Mouse (Mus musculus) C2C12 (cell line): ENCODE data around the gene Slc36a1. TPM values are rescaled to one million over a fixed set of nuclear protein-coding genes. Genes with fewer than 3 reads are reported as not detected.

ENCODE experiments used
- H3K27me3 ChIP-seq: one replicate; pipeline ENCODE4 v1.6.1; 2011; ENCODE audit not compliant: control insufficient read depth, insufficient read depth, insufficient read length
- H3K36me3 ChIP-seq: one replicate; pipeline ENCODE4 v1.6.1; 2011; ENCODE audit not compliant: control insufficient read depth, insufficient read depth
- H3K4me3 ChIP-seq: one replicate; pipeline ENCODE4 v1.5.1; 2011; ENCODE audit warnings: mild to moderate bottlenecking, control low read depth; ENCODE audit not compliant: poor library complexity, insufficient read depth, severe bottlenecking
- H3K79me2 ChIP-seq: one replicate; pipeline ENCODE4 v1.6.1; 2011; ENCODE audit not compliant: control insufficient read depth, insufficient read depth
- H3K79me3 ChIP-seq: one replicate; pipeline ENCODE4 v1.6.1; 2011; ENCODE audit warnings: low read depth, control low read depth
- H3ac ChIP-seq: one replicate; pipeline ENCODE3; 2011; ENCODE audit warnings: low read depth; ENCODE audit not compliant: control insufficient read depth, insufficient read length
- CEBPB ChIP-seq: IDR thresholded peaks from one replicate; pipeline ENCODE4 v1.6.1; 2011; ENCODE audit warnings: low read depth, mild to moderate bottlenecking, control low read depth, moderate library complexity
- CTCF ChIP-seq: IDR thresholded peaks from one replicate; pipeline ENCODE4 v1.5.1; 2011; ENCODE audit not compliant: control insufficient read depth, insufficient read depth, insufficient read length
- FOSL1 ChIP-seq: IDR thresholded peaks from one replicate; pipeline ENCODE4 v1.8.0; 2011; ENCODE audit warnings: mild to moderate bottlenecking, low read length; ENCODE audit not compliant: poor library complexity, insufficient read depth, severe bottlenecking
- MAX ChIP-seq: IDR thresholded peaks from one replicate; pipeline ENCODE4 v1.6.1; 2011; ENCODE audit warnings: mild to moderate bottlenecking, control low read depth
- MYOD1 ChIP-seq: IDR thresholded peaks from one replicate; pipeline ENCODE4 v1.6.1; 2011; ENCODE audit warnings: low read depth; ENCODE audit not compliant: control insufficient read depth, insufficient read length
- MYOG ChIP-seq: IDR thresholded peaks from one replicate; pipeline ENCODE4 v1.6.1; 2011; ENCODE audit not compliant: control insufficient read depth, insufficient read length; ENCODE audit errors: extremely low read depth
- USF1 ChIP-seq: IDR thresholded peaks from one replicate; pipeline ENCODE4 v1.6.1; 2011; ENCODE audit warnings: low read depth, mild to moderate bottlenecking, control low read depth, moderate library complexity
- polyA plus RNA-seq: library from polyadenylated mRNA; unstranded; fragments of >200 nt; fragmentation: generic; extraction: Trizol; gene quantifications from one replicate; pipeline ENCODE4 v1.2.1, GENCODE M21; 2012; ENCODE audit warnings: missing spikeins

Gene Slc36a1
- polyA plus RNA-seq, 1 experiment, result 4.5 TPM

GRCm38 (mm10) chr11:55236815-55237214, 32.7 kb downstream of the Slc36a1 start:
- Histone ChIP-seq H3K79me2 (no peaks in the 10 kb centered on the region), H3K4me3 (no peak overlapping the region), H3K79me3 (no peaks in the 10 kb centered on the region), H3K27me3 (no peaks in the 10 kb centered on the region), H3K36me3 (peaks cover 3% of the 10 kb centered on the region), H3ac (no peak overlapping the region)
- no peak for TF ChIP-seq USF1
- TF ChIP-seq CTCF, result no peak
- no peak for TF ChIP-seq MYOG
- no peak for TF ChIP-seq MYOD1
- TF ChIP-seq CEBPB, result no peak

GRCm38 (mm10) chr11:55239496-55239895, 35.3 kb downstream of the Slc36a1 start:
- H3K27me3 ChIP-seq, result no peaks in the 10 kb centered on the region
- no peak for TF ChIP-seq CTCF
- no peak for TF ChIP-seq USF1
- TF ChIP-seq MYOG, result no peak
- TF ChIP-seq MAX, result no peak
- TF ChIP-seq CEBPB, result no peak
- TF ChIP-seq FOSL1, result no peak
- no peak for TF ChIP-seq MYOD1
- H3K79me3 ChIP-seq, result no peaks in the 10 kb centered on the region
- no peak overlapping the region for H3K4me3 ChIP-seq
- H3K36me3 ChIP-seq, result no peaks in the 10 kb centered on the region
- H3ac ChIP-seq, result no peak overlapping the region
- no peaks in the 10 kb centered on the region for H3K79me2 ChIP-seq

GRCm38 (mm10) chr11:55240556-55240955, 36.4 kb downstream of the Slc36a1 start:
- Histone ChIP-seq H3K79me2 (no peaks in the 10 kb centered on the region), H3K4me3 (no peak overlapping the region), H3K36me3 (no peaks in the 10 kb centered on the region), H3K27me3 (no peaks in the 10 kb centered on the region), H3ac (peak overlapping the region; percentile 10), H3K79me3 (no peaks in the 10 kb centered on the region)
- TF ChIP-seq FOSL1 (no peak), CTCF (no peak), USF1 (no peak), MYOG (no peak), CEBPB (no peak), MAX (no peak), MYOD1 (no peak)

- no peaks in the 10 kb centered on the region for H3K27me3 ChIP-seq
- H3K79me2 ChIP-seq, result no peaks in the 10 kb centered on the region
- no peak for TF ChIP-seq FOSL1
- no peak overlapping the region for H3ac ChIP-seq
- H3K4me3 ChIP-seq, result no peak overlapping the region
- no peaks in the 10 kb centered on the region for H3K79me3 ChIP-seq
- no peaks in the 10 kb centered on the region for H3K36me3 ChIP-seq
Observed at GRCm38 (mm10) chr11:55250527-55250926, 46.4 kb downstream of the Slc36a1 start.

GRCm38 (mm10) chr11:55253391-55253790, 49.2 kb downstream of the Slc36a1 start:
- TF ChIP-seq USF1 (no peak), MYOG (no peak), MAX (no peak), CTCF (no peak), CEBPB (no peak), MYOD1 (no peak), FOSL1 (no peak)
- no peaks in the 10 kb centered on the region for H3K79me2 ChIP-seq
- no peak overlapping the region for H3K4me3 ChIP-seq
- no peaks in the 10 kb centered on the region for H3K36me3 ChIP-seq
- peaks cover 5% of the 10 kb centered on the region for H3K27me3 ChIP-seq
- H3K79me3 ChIP-seq, result no peaks in the 10 kb centered on the region
- H3ac ChIP-seq, result no peak overlapping the region

- H3K27me3 ChIP-seq, result peaks cover 23% of the 10 kb centered on the region
- no peaks in the 10 kb centered on the region for H3K79me2 ChIP-seq
- H3K4me3 ChIP-seq, result no peak overlapping the region
- TF ChIP-seq MAX (no peak), MYOD1 (no peak), CTCF (no peak), FOSL1 (no peak), CEBPB (no peak)
- H3ac ChIP-seq, result no peak overlapping the region
- H3K36me3 ChIP-seq, result no peaks in the 10 kb centered on the region
- H3K79me3 ChIP-seq, result no peaks in the 10 kb centered on the region
Observed at GRCm38 (mm10) chr11:55261105-55261504, 57.0 kb downstream of the Slc36a1 start.
